Mouse (Mus musculus): Measurements from ENCODE around the gene Ifnar2.

DNA sequence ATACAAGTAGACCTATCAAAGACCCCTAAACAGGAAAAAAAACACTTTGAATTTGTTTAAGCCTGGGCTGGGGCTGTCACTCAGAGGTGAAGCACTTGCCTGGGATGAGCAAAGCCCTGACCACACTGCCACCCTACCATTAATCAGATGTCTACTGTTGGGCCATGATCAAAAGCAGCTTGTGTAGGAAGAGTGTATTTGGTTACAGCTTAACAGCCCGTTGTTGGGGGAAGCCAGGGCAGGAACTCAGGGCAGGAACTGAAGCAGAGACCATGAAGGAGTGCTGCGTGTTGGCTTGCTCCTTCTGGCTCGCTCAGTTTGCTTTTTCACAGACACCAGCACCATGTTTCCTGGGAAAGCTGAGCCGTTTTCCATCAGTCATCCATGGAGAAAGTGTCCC is 54.0 kb downstream of the Ifnar2 start:
- TF ChIP-seq CTCF (IDR thresholded peaks at IDR 0.05) (no peak), EP300 (IDR thresholded peaks at IDR 0.05; ENCODE audit: insufficient read depth, low read depth, low read length) (0 out of 2 replicates have a peak, but pooled peaks have one; percentile 33)

Data from heart, adult 2 months (tissue).